Mouse (Mus musculus) T-cell, adult 2 months (primary cell): ENCODE data around the gene Eme1.
"Not testable (repeated sequence)": the region's sequence is repeated elsewhere in the genome, so short reads cannot be mapped to it uniquely, and the experiment has no call there.

Experiments used
- DNase-seq: peaks from one replicate; pipeline ENCODE4 v3.0.0; 2022; ENCODE audit warnings: low spot score

The Eme1 gene

GRCm38 (mm10) chr11:94653663-94654436 lies at the start of gene Eme1, which contains the start of gene Mrpl27:
Gene Eme1, minus strand, starts transcription at chr11:94653964.
Gene Mrpl27, plus strand, starts transcription at chr11:94653767.
- peak; percentile 82 for DNase-seq

GRCm38 (mm10) chr11:94702216-94702610 lies 48.4 kb upstream of the Eme1 start:
- no peak for DNase-seq

- no peak for DNase-seq
These were observed 47.8 kb upstream of the Eme1 start for GRCm38 (mm10) chr11:94701401-94702215.

GRCm38 (mm10) chr11:94699399-94699798 lies 45.6 kb upstream of the Eme1 start:
- no peak for DNase-seq

GRCm38 (mm10) chr11:94697703-94698464 lies 44.1 kb upstream of the Eme1 start:
- DNase-seq = peak; percentile 87

- peak; percentile 35 for DNase-seq
These were observed 43.4 kb upstream of the Eme1 start for GRCm38 (mm10) chr11:94697140-94697539.

- peak; percentile 24 for DNase-seq
These were observed 41.7 kb upstream of the Eme1 start for GRCm38 (mm10) chr11:94695508-94695907.

- not testable (repeated sequence) for DNase-seq
These were observed 38.7 kb upstream of the Eme1 start for GRCm38 (mm10) chr11:94692502-94692901.

GRCm38 (mm10) chr11:94687178-94687577 lies 33.4 kb upstream of the Eme1 start:
- no peak for DNase-seq

GRCm38 (mm10) chr11:94682427-94682826 lies 28.7 kb upstream of the Eme1 start:
- DNase-seq = no peak

GRCm38 (mm10) chr11:94681640-94682039 lies 27.9 kb upstream of the Eme1 start:
- DNase-seq = no peak

- no peak for DNase-seq
These were observed 26.9 kb upstream of the Eme1 start for GRCm38 (mm10) chr11:94680639-94681038.

- DNase-seq = no peak
These were observed 23.9 kb upstream of the Eme1 start for GRCm38 (mm10) chr11:94677607-94678145.

GRCm38 (mm10) chr11:94676754-94677606 lies 23.2 kb upstream of the Eme1 start, which contains the start of gene Xylt2:
Gene Xylt2, minus strand, starts transcription at chr11:94677515.
- DNase-seq = peak; percentile 92

- DNase-seq = no peak
These were observed 22.5 kb upstream of the Eme1 start for GRCm38 (mm10) chr11:94676308-94676707.

- DNase-seq = no peak
These were observed 21.7 kb upstream of the Eme1 start for GRCm38 (mm10) chr11:94675446-94675845.

- DNase-seq = no peak
These were observed 21.2 kb upstream of the Eme1 start for GRCm38 (mm10) chr11:94674984-94675383.

- no peak for DNase-seq
These were observed 11.5 kb upstream of the Eme1 start for GRCm38 (mm10) chr11:94665281-94665680.

- DNase-seq = no peak
These were observed 7.6 kb upstream of the Eme1 start for GRCm38 (mm10) chr11:94661344-94661743.

- DNase-seq = no peak
These were observed 791 bp downstream of the Eme1 start for GRCm38 (mm10) chr11:94652973-94653372.

GRCm38 (mm10) chr11:94651241-94651640 lies 2.5 kb downstream of the Eme1 start:
- not testable (repeated sequence) for DNase-seq
